Mouse (Mus musculus) myocyte (in vitro differentiated cells): ENCODE measurements around the gene Plk3.

Source experiments
- POLR2A ChIP-seq: IDR thresholded peaks from one replicate; pipeline ENCODE4 v1.6.1; 2011; ENCODE audit warnings: low read depth, mild to moderate bottlenecking, control low read depth, moderate library complexity; ENCODE audit not compliant: insufficient read length
- USF1 ChIP-seq: IDR thresholded peaks from one replicate; pipeline ENCODE4 v1.6.1; 2011; ENCODE audit warnings: low read depth, mild to moderate bottlenecking, control low read depth, moderate library complexity

- TF ChIP-seq POLR2A: no peak
- TF ChIP-seq USF1: no peak
Observed at GRCm38 (mm10) chr4:117126675-117127290, 7.0 kb downstream of the Plk3 start, which contains the start of gene Tctex1d4.
